ENCODE assay signal across 8 mouse cellular contexts in the genomic region with DNA sequence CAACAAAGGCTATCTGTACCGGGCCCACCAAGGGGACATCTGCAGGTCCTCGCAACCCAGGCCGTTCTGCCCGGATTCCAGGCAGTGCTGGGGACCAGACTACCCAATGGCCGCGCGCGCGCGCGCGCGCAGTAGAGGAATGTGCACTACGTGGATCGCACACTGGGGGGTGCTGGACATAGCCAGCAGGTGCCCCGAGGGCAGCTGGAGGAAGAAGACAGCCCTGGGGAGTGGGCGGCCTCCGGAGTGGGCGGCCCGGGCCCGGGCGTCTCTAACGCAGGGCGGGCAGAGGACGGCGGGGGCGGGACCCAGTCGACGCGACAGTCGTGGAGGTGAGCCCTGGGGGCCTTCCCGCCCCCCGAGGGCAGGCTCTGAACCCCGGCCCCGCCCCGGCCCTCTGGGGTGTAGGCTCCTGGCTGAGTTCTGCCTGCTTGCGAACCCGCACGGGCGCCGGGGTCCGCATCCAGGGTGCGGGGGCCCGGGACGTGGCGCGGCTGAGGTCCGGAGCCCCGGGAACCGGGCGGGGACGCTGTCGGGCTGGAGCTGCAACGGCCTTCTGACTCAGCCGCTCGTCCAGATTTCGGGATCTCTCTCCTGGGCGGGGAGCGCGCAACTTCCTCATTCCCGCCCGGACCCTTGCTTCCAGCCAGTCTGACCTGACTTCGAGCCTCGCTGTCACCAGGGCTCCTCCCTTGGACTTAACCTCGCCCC. TPM values are rescaled to one million over a fixed set of nuclear protein-coding genes. Genes with fewer than 3 reads are reported as not detected.
DNase-seq lines count a peak whose midpoint lies in the region; ATAC-seq and TF ChIP-seq lines count a peak whose summit lies in the region.

A gene (plus strand): TSS at position 188 of the 711 bp plus-strand sequence.

- under 1% methylated on average over 59 of the region's 65 CpGs for WGBS in limb, embryonic 11.5 days
- under 1% methylated on average over 64 of the region's 65 CpGs for WGBS in midbrain, embryonic 13.5 days
- WGBS in small intestine, adult 2 months: under 1% methylated on average over 62 of the region's 65 CpGs

- no peak; the same call in 1 of the 2 replicates for TF ChIP-seq POLR2A in small intestine, adult 2 months (IDR thresholded peaks at IDR 0.05; ENCODE audit: low read depth, low read length)

- TF ChIP-seq CTCF in small intestine, adult 2 months (IDR thresholded peaks at IDR 0.05; ENCODE audit: extremely low read depth, insufficient read length, insufficient replicate concordance, low read depth, low read length): peak; percentile 69

- H3K4me2 ChIP-seq in limb, embryonic 11.5 days (ENCODE audit: low read depth, severe bottlenecking): peak within 1 kb of the TSS; percentile 84
- H3K4me2 ChIP-seq in midbrain, embryonic 13.5 days (replicated peaks): peak within 1 kb of the TSS; percentile 77

- peaks cover 21% of the 10 kb centered on the region for H3K27me3 ChIP-seq in limb, embryonic 11.5 days (ENCODE audit: control insufficient read depth, insufficient read depth, low read length)
- peaks cover 37% of the 10 kb centered on the region for H3K27me3 ChIP-seq in midbrain, embryonic 13.5 days
- H3K27me3 ChIP-seq in small intestine, adult 2 months (ENCODE audit: control insufficient read depth, insufficient read depth, low read length): no peaks in the 10 kb centered on the region

- 0 out of 2 replicates have a peak within 1 kb of the TSS, but pooled peaks have one; percentile 6 for H3K27ac ChIP-seq in limb, embryonic 11.5 days (replicated peaks; ENCODE audit: low read depth, low read length)
- no peak within 1 kb of the TSS for H3K27ac ChIP-seq in midbrain, embryonic 13.5 days
- peak within 1 kb of the TSS; percentile 27; the same call in 1 of the 2 replicates for H3K27ac ChIP-seq in small intestine, adult 2 months (ENCODE audit: insufficient read depth, low read depth, low read length)

- ATAC-seq in granulocyte monocyte progenitor cell, adult 5-6 weeks (replicated peaks; ENCODE audit: poor library complexity, severe bottlenecking): peak; percentile 90
- peak; percentile 89 for ATAC-seq in limb, embryonic 11.5 days (ENCODE audit: insufficient number of reproducible peaks, low FRiP score, low TSS enrichment, low read depth)
- peak; percentile 91 for ATAC-seq in midbrain, embryonic 13.5 days

- H3K4me3 ChIP-seq in limb, embryonic 11.5 days (ENCODE audit: low read depth, low read length): peak within 1 kb of the TSS; percentile 57
- H3K4me3 ChIP-seq in midbrain, embryonic 13.5 days (replicated peaks): peak within 1 kb of the TSS; percentile 54
- H3K4me3 ChIP-seq in small intestine, adult 2 months (ENCODE audit: low read depth, low read length): peak within 1 kb of the TSS; percentile 88

- peak within 1 kb of the TSS; percentile 63 for H3K9ac ChIP-seq in limb, embryonic 11.5 days (ENCODE audit: low read length)
- H3K9ac ChIP-seq in midbrain, embryonic 13.5 days (replicated peaks): peak within 1 kb of the TSS; percentile 66

- H3K9me3 ChIP-seq in limb, embryonic 11.5 days (ENCODE audit: control insufficient read depth, low read length): no peaks in the 10 kb centered on the region
- no peaks in the 10 kb centered on the region for H3K9me3 ChIP-seq in midbrain, embryonic 13.5 days

- peak; percentile 34 for DNase-seq in cerebellum, adult 11 months
- no peak for DNase-seq in cerebellum, adult 8-10 months
- DNase-seq in embryo, embryonic 9.5 days (ENCODE audit: extremely low spot score): peak; percentile 83
- DNase-seq in kidney, adult 11 months: peak; percentile 88
- peak; percentile 89 for DNase-seq in limb, embryonic 11.5 days (ENCODE audit: low spot score)

- H3K36me3 ChIP-seq in limb, embryonic 11.5 days (ENCODE audit: control insufficient read depth, insufficient read depth, low read length): no peaks in the 10 kb centered on the region
- no peaks in the 10 kb centered on the region for H3K36me3 ChIP-seq in midbrain, embryonic 13.5 days
- no peaks in the 10 kb centered on the region; the same call in 1 of the 2 replicates for H3K36me3 ChIP-seq in small intestine, adult 2 months (ENCODE audit: control insufficient read depth, insufficient read depth, low read length)

- no peaks in the 10 kb centered on the region for H3K4me1 ChIP-seq in limb, embryonic 11.5 days (ENCODE audit: control insufficient read depth, insufficient read depth, low read length)
- H3K4me1 ChIP-seq in midbrain, embryonic 13.5 days (replicated peaks): peaks cover 10% of the 10 kb centered on the region
- peaks cover 2% of the 10 kb centered on the region for H3K4me1 ChIP-seq in small intestine, adult 2 months (ENCODE audit: control insufficient read depth, insufficient read depth, insufficient read length, low read length)

RNA-seq across cellular contexts. Expression of the gene that starts here (rescaled TPM):
- 0.99 and 6.2 TPM in 2 replicates for total RNA-seq in granulocyte monocyte progenitor cell, adult 5-6 weeks (2014; fragmentation: Nextera tagmentation)
- 0.10 and 0.26 TPM in 2 replicates for total RNA-seq in granulocyte monocyte progenitor cell, adult 5-6 weeks (2017)
- 2.4 and 3.9 TPM in 2 replicates for polyA plus RNA-seq in limb, embryonic 11.5 days (2014; fragmentation: Nextera tagmentation; extraction: Ambion mirVana)
- 5.2 and 6.5 TPM in 2 replicates for polyA plus RNA-seq in midbrain, embryonic 13.5 days (2015; fragmentation: Nextera tagmentation; extraction: Ambion mirVana)
- polyA plus RNA-seq in small intestine, adult 2 months (2012; rRNA removed): 11.0 and 24.9 TPM in 2 replicates
